Mouse (Mus musculus): Measurements from ENCODE around the gene Eif4a1. TPM values are rescaled to one million over a fixed set of nuclear protein-coding genes. Genes with fewer than 3 reads are reported as not detected.
A peak's percentile ranks its signal among the peaks of the same experiment; 100 is the strongest.

Eif4a1 gene
- polyA plus RNA-seq, 1 experiment from 2014 or later, result 339 TPM

DNA sequence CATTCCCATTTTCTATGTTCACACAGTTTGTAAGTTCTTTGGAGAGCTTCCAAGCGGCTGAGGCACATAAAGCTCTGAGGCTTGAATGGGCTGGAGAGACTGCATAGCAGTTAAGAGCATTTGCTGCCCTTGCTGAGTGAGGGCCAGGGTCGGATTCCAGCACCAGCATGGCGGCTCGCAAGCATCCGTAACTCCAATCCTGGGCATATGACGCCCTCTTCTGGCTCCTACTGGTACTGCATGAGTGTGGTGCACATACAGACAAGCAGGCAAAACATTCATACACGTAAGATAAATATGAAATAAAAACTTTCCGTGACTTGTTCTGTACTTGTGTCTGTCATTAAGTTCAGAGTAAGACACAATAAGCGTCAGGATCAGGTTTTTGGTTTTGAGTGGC is 43.3 kb upstream of the Eif4a1 start:
- Histone ChIP-seq H3K36me3 (ENCODE audit: control insufficient read depth, insufficient read depth, low read length) (no peaks in the 10 kb centered on the region), H3K9me3 (ENCODE audit: control insufficient read depth, low read length) (no peaks in the 10 kb centered on the region), H3K9ac (ENCODE audit: low read length) (no peak overlapping the region), H3K27me3 (ENCODE audit: control insufficient read depth, insufficient read depth, low read length) (no peaks in the 10 kb centered on the region), H3K4me1 (replicated peaks; ENCODE audit: control insufficient read depth, insufficient read depth) (no peaks in the 10 kb centered on the region), H3K4me3 (ENCODE audit: low read depth, low read length) (no peak overlapping the region), H3K27ac (replicated peaks) (no peak overlapping the region), H3K4me2 (replicated peaks; ENCODE audit: low read depth) (no peak overlapping the region)
- DNase-seq (ENCODE audit: low spot score) (peak; percentile 47), ATAC-seq (ENCODE audit: low FRiP score, low TSS enrichment) (no peak)
- TF ChIP-seq CTCF (IDR thresholded peaks at IDR 0.05; ENCODE audit: low read depth), result peak; percentile 75
- no peak for TF ChIP-seq EP300 (optimal IDR thresholded peaks at IDR 0.05)
- 55% methylated on average over 9 of the region's 9 CpGs for WGBS

GRCm38 (mm10) chr11:69714636-69715329 is 42.6 kb upstream of the Eif4a1 start:
- no peak for ATAC-seq (ENCODE audit: low FRiP score, low TSS enrichment)
- no peak overlapping the region for H3K4me2 ChIP-seq (replicated peaks; ENCODE audit: low read depth)
- H3K36me3 ChIP-seq (ENCODE audit: control insufficient read depth, insufficient read depth, low read length), result no peaks in the 10 kb centered on the region
- no peak for DNase-seq (ENCODE audit: low spot score)
- H3K27me3 ChIP-seq (ENCODE audit: control insufficient read depth, insufficient read depth, low read length), result no peaks in the 10 kb centered on the region
- H3K4me1 ChIP-seq (replicated peaks; ENCODE audit: control insufficient read depth, insufficient read depth), result no peaks in the 10 kb centered on the region
- H3K27ac ChIP-seq (replicated peaks), result no peak overlapping the region
- TF ChIP-seq EP300 (optimal IDR thresholded peaks at IDR 0.05) (no peak), CTCF (IDR thresholded peaks at IDR 0.05; ENCODE audit: low read depth) (no peak)
- H3K9ac ChIP-seq (ENCODE audit: low read length), result no peak overlapping the region
- no peaks in the 10 kb centered on the region for H3K9me3 ChIP-seq (ENCODE audit: control insufficient read depth, low read length)
- WGBS, result 77% methylated on average over 18 of the region's 18 CpGs
- no peak overlapping the region for H3K4me3 ChIP-seq (ENCODE audit: low read depth, low read length)

GRCm38 (mm10) chr11:69712954-69713672 is 40.9 kb upstream of the Eif4a1 start:
- Histone ChIP-seq H3K9me3 (ENCODE audit: control insufficient read depth, low read length) (no peaks in the 10 kb centered on the region), H3K4me1 (replicated peaks; ENCODE audit: control insufficient read depth, insufficient read depth) (no peaks in the 10 kb centered on the region), H3K27me3 (ENCODE audit: control insufficient read depth, insufficient read depth, low read length) (no peaks in the 10 kb centered on the region), H3K27ac (replicated peaks) (no peak overlapping the region), H3K4me3 (ENCODE audit: low read depth, low read length) (no peak overlapping the region), H3K36me3 (ENCODE audit: control insufficient read depth, insufficient read depth, low read length) (no peaks in the 10 kb centered on the region), H3K4me2 (replicated peaks; ENCODE audit: low read depth) (no peak overlapping the region), H3K9ac (ENCODE audit: low read length) (no peak overlapping the region)
- 81% methylated on average over 20 of the region's 20 CpGs for WGBS
- no peak for DNase-seq (ENCODE audit: low spot score)
- ATAC-seq (ENCODE audit: low FRiP score, low TSS enrichment), result no peak; the same call in 1 of the 2 replicates
- TF ChIP-seq CTCF (IDR thresholded peaks at IDR 0.05; ENCODE audit: low read depth), result no peak
- TF ChIP-seq EP300 (optimal IDR thresholded peaks at IDR 0.05), result no peak

DNA sequence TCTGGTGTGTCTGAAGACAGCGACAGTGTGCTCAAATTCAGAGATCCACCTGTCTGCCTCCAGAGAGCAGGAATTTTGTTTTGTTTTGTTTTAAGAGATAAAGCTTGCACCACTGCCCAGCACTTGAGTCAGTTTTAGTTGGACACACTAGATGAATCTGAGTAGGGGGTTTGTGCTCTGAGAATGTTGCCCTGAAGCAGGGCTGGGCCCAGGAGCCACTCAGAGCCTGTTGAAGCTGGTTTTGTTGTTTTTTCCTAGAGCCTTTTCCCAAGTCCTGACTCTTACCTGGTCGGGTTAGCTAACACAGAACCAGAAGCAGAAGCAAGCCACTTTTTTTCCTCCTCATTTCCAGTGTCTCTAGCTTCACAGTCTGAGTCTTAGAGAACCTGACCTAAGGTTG is 38.9 kb upstream of the Eif4a1 start:
- ATAC-seq (ENCODE audit: low FRiP score, low TSS enrichment) (no peak), DNase-seq (ENCODE audit: low spot score) (no peak)
- Histone ChIP-seq H3K27ac (replicated peaks) (no peak overlapping the region), H3K9ac (ENCODE audit: low read length) (no peak overlapping the region), H3K27me3 (ENCODE audit: control insufficient read depth, insufficient read depth, low read length) (no peaks in the 10 kb centered on the region), H3K4me3 (ENCODE audit: low read depth, low read length) (no peak overlapping the region), H3K36me3 (ENCODE audit: control insufficient read depth, insufficient read depth, low read length) (no peaks in the 10 kb centered on the region), H3K4me2 (replicated peaks; ENCODE audit: low read depth) (no peak overlapping the region), H3K4me1 (replicated peaks; ENCODE audit: control insufficient read depth, insufficient read depth) (no peaks in the 10 kb centered on the region), H3K9me3 (ENCODE audit: control insufficient read depth, low read length) (no peaks in the 10 kb centered on the region)
- TF ChIP-seq EP300 (optimal IDR thresholded peaks at IDR 0.05) (no peak), CTCF (IDR thresholded peaks at IDR 0.05; ENCODE audit: low read depth) (no peak)
- 78% methylated on average over 2 of the region's 2 CpGs for WGBS

DNA sequence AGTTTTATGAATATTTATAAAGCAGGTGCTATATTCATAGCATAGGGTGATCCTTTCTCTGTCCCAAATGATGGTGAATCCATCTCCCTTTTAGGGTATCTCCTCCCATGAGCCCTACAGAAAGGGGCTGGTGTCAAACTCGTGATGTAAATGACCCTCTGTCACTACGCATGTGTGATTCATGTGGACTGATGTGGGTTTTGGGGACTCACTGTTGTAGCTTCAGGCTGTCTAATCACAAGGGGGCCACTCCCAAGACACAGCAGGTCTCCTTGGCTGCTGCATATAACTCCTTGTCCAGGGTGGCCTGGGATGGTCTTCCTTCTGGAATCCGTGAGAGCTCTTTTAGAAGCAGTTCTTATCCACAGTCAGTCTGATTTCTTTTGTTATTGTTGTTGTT is 38.2 kb upstream of the Eif4a1 start:
- Histone ChIP-seq H3K27me3 (ENCODE audit: control insufficient read depth, insufficient read depth, low read length) (no peaks in the 10 kb centered on the region), H3K4me1 (replicated peaks; ENCODE audit: control insufficient read depth, insufficient read depth) (no peaks in the 10 kb centered on the region), H3K4me2 (replicated peaks; ENCODE audit: low read depth) (no peak overlapping the region), H3K4me3 (ENCODE audit: low read depth, low read length) (no peak overlapping the region), H3K9me3 (ENCODE audit: control insufficient read depth, low read length) (no peaks in the 10 kb centered on the region), H3K9ac (ENCODE audit: low read length) (no peak overlapping the region), H3K27ac (replicated peaks) (no peak overlapping the region), H3K36me3 (ENCODE audit: control insufficient read depth, insufficient read depth, low read length) (no peaks in the 10 kb centered on the region)
- DNase-seq (ENCODE audit: low spot score) (no peak), ATAC-seq (ENCODE audit: low FRiP score, low TSS enrichment) (no peak)
- 69% methylated on average over 3 of the region's 3 CpGs for WGBS
- TF ChIP-seq EP300 (optimal IDR thresholded peaks at IDR 0.05), result no peak
- TF ChIP-seq CTCF (IDR thresholded peaks at IDR 0.05; ENCODE audit: low read depth), result no peak

All from stomach, postnatal 0 days (tissue).